Comparison of ENCODE assay signal across 24 mouse cellular contexts in genomic region chr2:178423223-178423622, GRCm38 (mm10). TPM values are rescaled to one million over a fixed set of nuclear protein-coding genes. Genes with fewer than 3 reads are reported as not detected.
A peak's percentile ranks its signal among the peaks of the same experiment; 100 is the strongest.
DNase-seq lines count a peak whose midpoint lies in the region; ATAC-seq lines count a peak whose summit lies in the region.
"Had no signal": no experiment of that assay in that cellular context is flagged by ENCODE, and none has a peak within 500 bp of the region (broad histone marks: within the 10 kb centered on the region; RNA-seq: fewer than 3 reads in every experiment).

No protein-coding gene starts in this region.

- WGBS in heart, embryonic 10.5 days = 62% methylated on average over 5 of the region's 5 CpGs
- WGBS in liver, embryonic 11.5 days = 61% methylated on average over 5 of the region's 5 CpGs

- no peaks in the 10 kb centered on the region for H3K9me3 ChIP-seq in heart, embryonic 10.5 days
- H3K9me3 ChIP-seq in liver, embryonic 11.5 days (ENCODE audit: control insufficient read depth, low read length) = no peaks in the 10 kb centered on the region
- H3K9me3 ChIP-seq: forebrain, embryonic 10.5 days; neural tube, embryonic 15.5 days had no signal

- no peak overlapping the region for H3K9ac ChIP-seq in liver, embryonic 11.5 days (ENCODE audit: low read depth, low read length)
- H3K9ac ChIP-seq: neural tube, embryonic 15.5 days had no signal

- no peak overlapping the region for H3K4me2 ChIP-seq in liver, embryonic 11.5 days
- H3K4me2 ChIP-seq: neural tube, embryonic 15.5 days had no signal

- DNase-seq in heart, embryonic 10.5 days (ENCODE audit: low spot score) = no peak
- no peak for DNase-seq in heart, postnatal 4 days
- peak; percentile 10 for DNase-seq in liver, embryonic 11.5 days (ENCODE audit: low spot score)
- DNase-seq in liver = no peak
- DNase-seq in testis, postnatal 10 days (ENCODE audit: low spot score) = peak; percentile 4
- no peak for DNase-seq in testis, postnatal 14 days (ENCODE audit: low spot score)
- no peak for DNase-seq in lung, postnatal 25 days (ENCODE audit: low spot score)
- DNase-seq in gastrocnemius, adult 18-20 months (ENCODE audit: low spot score) = no peak
- DNase-seq: adrenal gland, postnatal 25 days; cerebellum, adult 2 months; gastrocnemius, postnatal 25 days; left cerebral cortex, postnatal 4 days; lung, postnatal 14 days; thymus, postnatal 25 days had no signal

- peak overlapping the region; percentile 84; the same call in 1 of the 2 replicates for H3K27ac ChIP-seq in heart, embryonic 10.5 days
- no peak overlapping the region for H3K27ac ChIP-seq in liver, embryonic 11.5 days (ENCODE audit: low read depth, low read length)
- H3K27ac ChIP-seq: neural tube, embryonic 15.5 days had no signal

- ATAC-seq in liver, embryonic 11.5 days (replicated peaks; ENCODE audit: low FRiP score) = no peak
- ATAC-seq: activated CD4-positive, CD25-positive, alpha-beta regulatory T cell, adult 4 months; inflammation-experienced regulatory T-cells, adult 6 months had no signal

- H3K4me1 ChIP-seq in heart, embryonic 10.5 days = peaks cover 38% of the 10 kb centered on the region
- no peaks in the 10 kb centered on the region for H3K4me1 ChIP-seq in liver, embryonic 11.5 days (replicated peaks; ENCODE audit: control insufficient read depth, insufficient read depth, low read length)

- H3K27me3 ChIP-seq in heart, embryonic 10.5 days (ENCODE audit: insufficient read depth, poor library complexity, severe bottlenecking) = no peaks in the 10 kb centered on the region
- no peaks in the 10 kb centered on the region for H3K27me3 ChIP-seq in liver, embryonic 11.5 days (replicated peaks; ENCODE audit: control insufficient read depth, insufficient read depth, low read length)
- H3K27me3 ChIP-seq: neural tube, embryonic 15.5 days had no signal

- H3K36me3 ChIP-seq in heart, embryonic 10.5 days = peaks cover 24% of the 10 kb centered on the region
- H3K36me3 ChIP-seq in liver, embryonic 11.5 days (ENCODE audit: control insufficient read depth, insufficient read depth, low read length) = no peaks in the 10 kb centered on the region; the same call in 1 of the 2 replicates
- H3K36me3 ChIP-seq: forebrain, embryonic 10.5 days had no signal

- H3K4me3 ChIP-seq in heart, embryonic 10.5 days = no peak overlapping the region
- H3K4me3 ChIP-seq in liver, embryonic 11.5 days (ENCODE audit: low read depth, low read length) = no peak overlapping the region
- H3K4me3 ChIP-seq: forebrain, embryonic 10.5 days; myocyte; neural tube, embryonic 15.5 days had no signal

RNA-seq across cellular contexts. Expression of gene Cdh26, which starts 7.1 kb away (rescaled TPM):
- polyA plus RNA-seq in heart, embryonic 10.5 days (2016; fragmentation: Nextera tagmentation; extraction: Ambion mirVana) = 0.05 and 0.23 TPM in 2 replicates
- total RNA-seq in heart, postnatal 4 days (2021) = under 1 TPM; 0.12 to 0.25 TPM
- polyA plus RNA-seq in liver, embryonic 11.5 days (2014; fragmentation: Nextera tagmentation; extraction: Ambion mirVana) = 0.08 TPM in 1 of 2 replicates, not detected in the other
- not detected for total RNA-seq in gastrocnemius, adult 18-20 months (2021)
- total RNA-seq: adrenal gland, postnatal 25 days; common myeloid progenitor, adult 5-6 weeks; gastrocnemius, postnatal 25 days; megakaryocyte-erythroid progenitor cell, adult 5-6 weeks had no signal
- polyA plus RNA-seq: activated CD4-positive, CD25-positive, alpha-beta regulatory T cell, adult 4 months; inflammation-experienced regulatory T-cells, adult 6 months; myocyte had no signal

RNA-seq across cellular contexts. Expression of gene Fam217b, which starts 8.9 kb away (rescaled TPM):
- 6.6 TPM in 2 replicates for polyA plus RNA-seq in heart, embryonic 10.5 days (2016; fragmentation: Nextera tagmentation; extraction: Ambion mirVana)
- total RNA-seq in heart, postnatal 4 days (2021) = 10 to 100 TPM; 12.6 to 14.0 TPM
- polyA plus RNA-seq in liver, embryonic 11.5 days (2014; fragmentation: Nextera tagmentation; extraction: Ambion mirVana) = 3.7 TPM in 2 replicates
- total RNA-seq in gastrocnemius, adult 18-20 months (2021) = 1 to 10 TPM; 2.2 to 2.6 TPM

RNA-seq across cellular contexts. Expression of gene Ppp1r3d, which starts 9.0 kb away (rescaled TPM):
- 14.6 and 20.4 TPM in 2 replicates for polyA plus RNA-seq in heart, embryonic 10.5 days (2016; fragmentation: Nextera tagmentation; extraction: Ambion mirVana)
- 10 to 100 TPM; 25.1 to 25.9 TPM for total RNA-seq in heart, postnatal 4 days (2021)
- 2.0 and 3.0 TPM in 2 replicates for polyA plus RNA-seq in liver, embryonic 11.5 days (2014; fragmentation: Nextera tagmentation; extraction: Ambion mirVana)
- total RNA-seq in gastrocnemius, adult 18-20 months (2021) = 1 to 10 TPM; 2.5 to 4.1 TPM
- polyA plus RNA-seq: activated CD4-positive, CD25-positive, alpha-beta regulatory T cell, adult 4 months; inflammation-experienced regulatory T-cells, adult 6 months; myocyte had no signal

RNA-seq across cellular contexts. Expression of gene Sycp2, which starts 15.7 kb away (rescaled TPM):
- polyA plus RNA-seq in heart, embryonic 10.5 days (2016; fragmentation: Nextera tagmentation; extraction: Ambion mirVana) = 0.06 and 0.18 TPM in 2 replicates
- 1 to 10 TPM; 2.1 to 3.1 TPM for total RNA-seq in heart, postnatal 4 days (2021)
- 0.08 TPM in 1 of 2 replicates, not detected in the other for polyA plus RNA-seq in liver, embryonic 11.5 days (2014; fragmentation: Nextera tagmentation; extraction: Ambion mirVana)
- total RNA-seq in gastrocnemius, adult 18-20 months (2021) = under 1 TPM in 1 of 2 experiments, not detected in 1; 0.09 TPM
- total RNA-seq: common myeloid progenitor, adult 5-6 weeks; megakaryocyte-erythroid progenitor cell, adult 5-6 weeks had no signal
- polyA plus RNA-seq: inflammation-experienced regulatory T-cells, adult 6 months; kidney, embryonic 14.5 days; large intestine, adult 2 months; myocyte; small intestine, adult 2 months had no signal

Comparison
In these comparisons a context has a peak if more than half of its experiments do, and no peak if none do; other contexts are left out.
1. DNase-seq: peak in liver, embryonic 11.5 days (single experiment) and testis, postnatal 10 days (single experiment); none in heart, embryonic 10.5 days (single experiment), heart, postnatal 4 days (single experiment), liver (single experiment), testis, postnatal 14 days (single experiment), lung, postnatal 25 days (single experiment) and gastrocnemius, adult 18-20 months (single experiment).
2. RNA of gene Ppp1r3d, which starts 9.0 kb away (total RNA-seq): 25.1 to 25.9 TPM in heart, postnatal 4 days; 2.5 to 4.1 TPM in gastrocnemius, adult 18-20 months; every median in the first group is over 4 times any median in the second.